Mouse (Mus musculus) cerebellum, adult 9-10 months (tissue): ENCODE results near the gene Exoc3l2.
"Not testable (repeated sequence)": the region's sequence is repeated elsewhere in the genome, so short reads cannot be mapped to it uniquely, and the experiment has no call there.

Experiments
- DNase-seq: peaks from one replicate; pipeline ENCODE4 v3.0.0; 2022

Gene Exoc3l2

GRCm38 (mm10) chr7:19491731-19492130 lies 28.6 kb downstream of the Exoc3l2 start:
- DNase-seq = no peak

GRCm38 (mm10) chr7:19494751-19495474 lies 31.8 kb downstream of the Exoc3l2 start:
- DNase-seq = no peak

GRCm38 (mm10) chr7:19495521-19496213 lies 32.5 kb downstream of the Exoc3l2 start:
- no peak for DNase-seq

GRCm38 (mm10) chr7:19496214-19496555 lies 33.1 kb downstream of the Exoc3l2 start:
- DNase-seq = no peak

GRCm38 (mm10) chr7:19498326-19498725 lies 35.2 kb downstream of the Exoc3l2 start:
- no peak for DNase-seq

GRCm38 (mm10) chr7:19500420-19501363 lies 37.6 kb downstream of the Exoc3l2 start:
- DNase-seq = no peak

- DNase-seq = no peak
Observed at GRCm38 (mm10) chr7:19501658-19502057, 38.5 kb downstream of the Exoc3l2 start.

GRCm38 (mm10) chr7:19503481-19504068 lies 40.4 kb downstream of the Exoc3l2 start:
- DNase-seq = peak; percentile 70

GRCm38 (mm10) chr7:19506326-19506725 lies 43.2 kb downstream of the Exoc3l2 start:
- DNase-seq = no peak

- DNase-seq = no peak
Observed at GRCm38 (mm10) chr7:19506969-19507611, 44.0 kb downstream of the Exoc3l2 start.

- no peak for DNase-seq
Observed at GRCm38 (mm10) chr7:19507612-19507981, 44.5 kb downstream of the Exoc3l2 start.

- DNase-seq = peak; percentile 94
Observed at GRCm38 (mm10) chr7:19508150-19508923, 45.2 kb downstream of the Exoc3l2 start, which contains the start of the genes Bloc1s3 and Trappc6a. Gene Bloc1s3, minus strand, starts transcription at chr7:19508367. Gene Trappc6a, plus strand, starts transcription at chr7:19508395.

GRCm38 (mm10) chr7:19508924-19509568 lies 45.9 kb downstream of the Exoc3l2 start:
- DNase-seq = no peak

GRCm38 (mm10) chr7:19509786-19510185 lies 46.7 kb downstream of the Exoc3l2 start:
- DNase-seq = no peak

- not testable (repeated sequence) for DNase-seq
Observed at GRCm38 (mm10) chr7:19511934-19512333, 48.8 kb downstream of the Exoc3l2 start.

GRCm38 (mm10) chr7:19512353-19512752 lies 49.2 kb downstream of the Exoc3l2 start:
- no peak for DNase-seq

- no peak for DNase-seq
Observed at GRCm38 (mm10) chr7:19517652-19518365, 54.7 kb downstream of the Exoc3l2 start, which contains the start of gene Nkpd1. Gene Nkpd1, plus strand, starts transcription at chr7:19517838.

- DNase-seq = no peak
Observed at GRCm38 (mm10) chr7:19520032-19520431, 56.9 kb downstream of the Exoc3l2 start.

- no peak for DNase-seq
Observed at GRCm38 (mm10) chr7:19523017-19523756, 60.1 kb downstream of the Exoc3l2 start.
